Mouse (Mus musculus): ENCODE results near the gene Ctxn2. TPM values are rescaled to one million over a fixed set of nuclear protein-coding genes. Genes with fewer than 3 reads are reported as not detected.

Gene Ctxn2
- polyA plus RNA-seq, 1 experiment from 2014 or later, result not detected

- H3K9ac ChIP-seq (ENCODE audit: low read length), result peak within 1 kb of the TSS; percentile 98
- WGBS, result under 1% methylated on average over 36 of the region's 48 CpGs
- H3K4me1 ChIP-seq (ENCODE audit: control insufficient read depth, insufficient read depth, low read length), result peaks cover 12% of the 10 kb centered on the region; the same call in 1 of the 2 replicates
- H3K9me3 ChIP-seq (ENCODE audit: control insufficient read depth, low read length), result no peaks in the 10 kb centered on the region
- DNase-seq (ENCODE audit: low spot score), result peak; percentile 89
- H3K4me2 ChIP-seq (ENCODE audit: low read depth), result peak within 1 kb of the TSS; percentile 80
- H3K27ac ChIP-seq (ENCODE audit: low read depth, low read length), result peak within 1 kb of the TSS; percentile 84
- peak within 1 kb of the TSS; percentile 74 for H3K4me3 ChIP-seq (ENCODE audit: low read depth, low read length)
- no peaks in the 10 kb centered on the region for H3K27me3 ChIP-seq (ENCODE audit: control insufficient read depth, insufficient read depth, low read length)
- H3K36me3 ChIP-seq (ENCODE audit: control insufficient read depth, insufficient read depth, low read length), result no peaks in the 10 kb centered on the region; the same call in 1 of the 2 replicates
- ATAC-seq (ENCODE audit: insufficient read depth, low FRiP score, low TSS enrichment), result peak; percentile 87
Measured at GRCm38 (mm10) chr2:125123477-125123852, 13.0 kb upstream of the Ctxn2 start, which contains the start of gene Myef2. Gene Myef2, minus strand, starts transcription at chr2:125123661.

GRCm38 (mm10) chr2:125125824-125126223 is 10.7 kb upstream of the Ctxn2 start:
- WGBS, result 37% methylated on average over 4 of the region's 4 CpGs
- DNase-seq (ENCODE audit: low spot score) (no peak), ATAC-seq (ENCODE audit: insufficient read depth, low FRiP score, low TSS enrichment) (no peak)
- Histone ChIP-seq H3K4me3 (ENCODE audit: low read depth, low read length) (no peak overlapping the region), H3K27me3 (ENCODE audit: control insufficient read depth, insufficient read depth, low read length) (no peaks in the 10 kb centered on the region), H3K36me3 (ENCODE audit: control insufficient read depth, insufficient read depth, low read length) (no peaks in the 10 kb centered on the region), H3K27ac (ENCODE audit: low read depth, low read length) (no peak overlapping the region), H3K4me2 (ENCODE audit: low read depth) (no peak overlapping the region), H3K9ac (ENCODE audit: low read length) (no peak overlapping the region), H3K9me3 (ENCODE audit: control insufficient read depth, low read length) (no peaks in the 10 kb centered on the region), H3K4me1 (ENCODE audit: control insufficient read depth, insufficient read depth, low read length) (peaks cover 10% of the 10 kb centered on the region; the same call in 1 of the 2 replicates)

GRCm38 (mm10) chr2:125126792-125127191 is 9.7 kb upstream of the Ctxn2 start:
- Histone ChIP-seq H3K4me1 (ENCODE audit: control insufficient read depth, insufficient read depth, low read length) (peaks cover 5% of the 10 kb centered on the region; the same call in 1 of the 2 replicates), H3K36me3 (ENCODE audit: control insufficient read depth, insufficient read depth, low read length) (no peaks in the 10 kb centered on the region), H3K4me3 (ENCODE audit: low read depth, low read length) (no peak overlapping the region), H3K9me3 (ENCODE audit: control insufficient read depth, low read length) (no peaks in the 10 kb centered on the region), H3K27me3 (ENCODE audit: control insufficient read depth, insufficient read depth, low read length) (no peaks in the 10 kb centered on the region), H3K27ac (ENCODE audit: low read depth, low read length) (no peak overlapping the region), H3K4me2 (ENCODE audit: low read depth) (no peak overlapping the region), H3K9ac (ENCODE audit: low read length) (no peak overlapping the region)
- DNase-seq (ENCODE audit: low spot score) (no peak), ATAC-seq (ENCODE audit: insufficient read depth, low FRiP score, low TSS enrichment) (no peak)
- 87% methylated on average over 3 of the region's 3 CpGs for WGBS

GRCm38 (mm10) chr2:125134113-125134512 is 2.4 kb upstream of the Ctxn2 start:
- H3K4me2 ChIP-seq (ENCODE audit: low read depth), result no peak overlapping the region
- no peak overlapping the region for H3K4me3 ChIP-seq (ENCODE audit: low read depth, low read length)
- H3K27me3 ChIP-seq (ENCODE audit: control insufficient read depth, insufficient read depth, low read length), result no peaks in the 10 kb centered on the region
- no peaks in the 10 kb centered on the region for H3K36me3 ChIP-seq (ENCODE audit: control insufficient read depth, insufficient read depth, low read length)
- 34% methylated on average over 4 of the region's 4 CpGs for WGBS
- H3K4me1 ChIP-seq (ENCODE audit: control insufficient read depth, insufficient read depth, low read length), result no peaks in the 10 kb centered on the region; the same call in 1 of the 2 replicates
- DNase-seq (ENCODE audit: low spot score), result no peak
- no peak overlapping the region for H3K27ac ChIP-seq (ENCODE audit: low read depth, low read length)
- H3K9me3 ChIP-seq (ENCODE audit: control insufficient read depth, low read length), result no peaks in the 10 kb centered on the region
- ATAC-seq (ENCODE audit: insufficient read depth, low FRiP score, low TSS enrichment), result no peak
- H3K9ac ChIP-seq (ENCODE audit: low read length), result no peak overlapping the region

GRCm38 (mm10) chr2:125136846-125137245 is 354 bp downstream of the Ctxn2 start:
- DNase-seq (ENCODE audit: low spot score), result no peak
- no peak for ATAC-seq (ENCODE audit: insufficient read depth, low FRiP score, low TSS enrichment)
- Histone ChIP-seq H3K4me2 (ENCODE audit: low read depth) (peak overlapping the region; percentile 64), H3K9ac (ENCODE audit: low read length) (no peak overlapping the region), H3K4me1 (ENCODE audit: control insufficient read depth, insufficient read depth, low read length) (no peaks in the 10 kb centered on the region; the same call in 1 of the 2 replicates), H3K4me3 (ENCODE audit: low read depth, low read length) (no peak overlapping the region; the same call in 1 of the 2 replicates), H3K9me3 (ENCODE audit: control insufficient read depth, low read length) (no peaks in the 10 kb centered on the region), H3K27ac (ENCODE audit: low read depth, low read length) (no peak overlapping the region), H3K27me3 (ENCODE audit: control insufficient read depth, insufficient read depth, low read length) (no peaks in the 10 kb centered on the region), H3K36me3 (ENCODE audit: control insufficient read depth, insufficient read depth, low read length) (no peaks in the 10 kb centered on the region)
- 32% methylated on average over 7 of the region's 7 CpGs for WGBS

- H3K4me1 ChIP-seq (ENCODE audit: control insufficient read depth, insufficient read depth, low read length), result no peaks in the 10 kb centered on the region
- no peak overlapping the region for H3K4me2 ChIP-seq (ENCODE audit: low read depth)
- DNase-seq (ENCODE audit: low spot score), result no peak
- H3K27ac ChIP-seq (ENCODE audit: low read depth, low read length), result no peak overlapping the region
- no peaks in the 10 kb centered on the region for H3K27me3 ChIP-seq (ENCODE audit: control insufficient read depth, insufficient read depth, low read length)
- H3K9me3 ChIP-seq (ENCODE audit: control insufficient read depth, low read length), result no peaks in the 10 kb centered on the region
- no peaks in the 10 kb centered on the region for H3K36me3 ChIP-seq (ENCODE audit: control insufficient read depth, insufficient read depth, low read length)
- no peak for ATAC-seq (ENCODE audit: insufficient read depth, low FRiP score, low TSS enrichment)
- no peak overlapping the region for H3K9ac ChIP-seq (ENCODE audit: low read length)
- H3K4me3 ChIP-seq (ENCODE audit: low read depth, low read length), result no peak overlapping the region
Measured at GRCm38 (mm10) chr2:125142336-125142735, 5.8 kb downstream of the Ctxn2 start.

- Histone ChIP-seq H3K27ac (ENCODE audit: low read depth, low read length) (no peak within 1 kb of the TSS), H3K4me1 (ENCODE audit: control insufficient read depth, insufficient read depth, low read length) (no peaks in the 10 kb centered on the region), H3K4me2 (ENCODE audit: low read depth) (no peak within 1 kb of the TSS), H3K27me3 (ENCODE audit: control insufficient read depth, insufficient read depth, low read length) (no peaks in the 10 kb centered on the region), H3K36me3 (ENCODE audit: control insufficient read depth, insufficient read depth, low read length) (no peaks in the 10 kb centered on the region), H3K9me3 (ENCODE audit: control insufficient read depth, low read length) (no peaks in the 10 kb centered on the region), H3K4me3 (ENCODE audit: low read depth, low read length) (no peak within 1 kb of the TSS), H3K9ac (ENCODE audit: low read length) (no peak within 1 kb of the TSS)
- 86% methylated on average over 6 of the region's 6 CpGs for WGBS
- ATAC-seq (ENCODE audit: insufficient read depth, low FRiP score, low TSS enrichment), result no peak
- DNase-seq (ENCODE audit: low spot score), result no peak
Measured at GRCm38 (mm10) chr2:125152388-125152787, 15.9 kb downstream of the Ctxn2 start, which contains the start of gene Slc12a1. Gene Slc12a1, plus strand, starts transcription at chr2:125152505.

- Histone ChIP-seq H3K36me3 (ENCODE audit: control insufficient read depth, insufficient read depth, low read length) (no peaks in the 10 kb centered on the region), H3K27ac (ENCODE audit: low read depth, low read length) (no peak overlapping the region), H3K9ac (ENCODE audit: low read length) (no peak overlapping the region), H3K4me1 (ENCODE audit: control insufficient read depth, insufficient read depth, low read length) (no peaks in the 10 kb centered on the region), H3K9me3 (ENCODE audit: control insufficient read depth, low read length) (no peaks in the 10 kb centered on the region), H3K4me3 (ENCODE audit: low read depth, low read length) (no peak overlapping the region), H3K4me2 (ENCODE audit: low read depth) (no peak overlapping the region), H3K27me3 (ENCODE audit: control insufficient read depth, insufficient read depth, low read length) (no peaks in the 10 kb centered on the region)
- ATAC-seq (ENCODE audit: insufficient read depth, low FRiP score, low TSS enrichment), result no peak
- WGBS, result 89% methylated on average over 9 of the region's 9 CpGs
- DNase-seq (ENCODE audit: low spot score), result no peak
Measured at GRCm38 (mm10) chr2:125154294-125154693, 17.8 kb downstream of the Ctxn2 start.

GRCm38 (mm10) chr2:125155504-125155903 is 19.0 kb downstream of the Ctxn2 start:
- peak; percentile 35 for DNase-seq (ENCODE audit: low spot score)
- Histone ChIP-seq H3K4me3 (ENCODE audit: low read depth, low read length) (no peak overlapping the region), H3K36me3 (ENCODE audit: control insufficient read depth, insufficient read depth, low read length) (no peaks in the 10 kb centered on the region), H3K9me3 (ENCODE audit: control insufficient read depth, low read length) (no peaks in the 10 kb centered on the region), H3K4me2 (ENCODE audit: low read depth) (no peak overlapping the region), H3K27ac (ENCODE audit: low read depth, low read length) (no peak overlapping the region), H3K9ac (ENCODE audit: low read length) (no peak overlapping the region), H3K4me1 (ENCODE audit: control insufficient read depth, insufficient read depth, low read length) (no peaks in the 10 kb centered on the region), H3K27me3 (ENCODE audit: control insufficient read depth, insufficient read depth, low read length) (no peaks in the 10 kb centered on the region)
- ATAC-seq (ENCODE audit: insufficient read depth, low FRiP score, low TSS enrichment), result no peak
- 23% methylated on average over 2 of the region's 2 CpGs for WGBS
